Mouse (Mus musculus): ENCODE results near the gene Pear1.

DNA sequence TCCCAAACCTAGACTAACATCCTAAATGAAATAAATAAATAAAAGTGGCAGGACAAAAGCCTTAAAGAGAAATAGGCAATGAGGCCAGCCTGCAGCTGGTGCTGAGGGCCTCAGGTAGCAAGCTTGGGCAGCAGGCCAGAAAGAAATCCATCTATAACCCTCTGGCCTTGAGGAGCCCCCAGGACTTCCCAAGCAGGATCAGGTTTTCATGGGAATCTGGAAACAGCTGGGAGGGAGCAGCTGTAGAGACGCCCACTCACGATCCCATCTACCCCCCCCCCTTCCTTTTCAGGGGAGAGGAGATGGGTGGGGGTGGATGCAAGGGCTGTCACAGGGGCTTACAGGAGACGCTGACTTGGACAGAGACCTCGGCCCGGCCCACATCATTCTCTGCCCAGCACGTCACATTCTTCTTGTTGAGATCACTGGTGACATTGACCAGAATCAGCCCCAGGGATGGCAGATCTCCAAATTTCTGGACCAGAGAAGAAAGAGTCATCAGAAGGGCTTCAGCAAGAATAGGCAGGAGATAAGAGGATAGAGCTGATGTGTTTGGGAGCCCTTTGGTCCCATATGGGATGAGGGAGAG is 38.4 kb downstream of the Pear1 start:
- TF ChIP-seq CTCF (IDR thresholded peaks at IDR 0.05; ENCODE audit: borderline replicate concordance, control insufficient read depth, extremely low read depth, insufficient read depth, low read length, poor library complexity) = no peak
- TF ChIP-seq POLR2A (IDR thresholded peaks at IDR 0.05; ENCODE audit: control insufficient read depth, extremely low read depth, insufficient read depth, low read length, poor library complexity) = no peak

Data from thymus, adult 2 months (tissue).